Mouse (Mus musculus) midbrain, embryonic 16.5 days (tissue): ENCODE results near the gene Dhrs11. TPM values are rescaled to one million over a fixed set of nuclear protein-coding genes. Genes with fewer than 3 reads are reported as not detected.

Experiments used
- ATAC-seq: fragments of 200-750 bp; cut with Nextera tagmentation; 2 replicates; pipeline ENCODE4 v1.8.0; 2017; ENCODE audit warnings: moderate TSS enrichment
- H3K27ac ChIP-seq: fragments of 300-500 bp; sonication (generic); 2 replicates; pipeline ENCODE4 v1.5.1; 2014; ENCODE audit warnings: mild to moderate bottlenecking, low read length, mixed read lengths
- H3K27me3 ChIP-seq: fragments of 300-500 bp; sonication (generic); 2 replicates; pipeline ENCODE4 v1.6.1; 2014; ENCODE audit warnings: low read depth, low read length, mixed read lengths; ENCODE audit not compliant: control insufficient read depth, insufficient read depth
- H3K36me3 ChIP-seq: fragments of 300-500 bp; sonication (generic); 2 replicates; pipeline ENCODE4 v1.6.1; 2014; ENCODE audit warnings: mild to moderate bottlenecking, low read length, moderate library complexity, mixed read lengths; ENCODE audit not compliant: control insufficient read depth, insufficient read depth
- H3K4me1 ChIP-seq: fragments of 300-500 bp; sonication (generic); 2 replicates; pipeline ENCODE4 v1.6.1; 2014; ENCODE audit warnings: mild to moderate bottlenecking, low read length, mixed read lengths; ENCODE audit not compliant: control insufficient read depth, insufficient read depth
- H3K4me2 ChIP-seq: fragments of 300-500 bp; sonication (generic); 2 replicates; pipeline ENCODE4 v1.6.1; 2014; ENCODE audit warnings: mild to moderate bottlenecking, low read length, mixed read lengths
- H3K4me3 ChIP-seq: fragments of 300-500 bp; sonication (generic); 2 replicates; pipeline ENCODE4 v1.5.1; 2014; ENCODE audit warnings: low read depth, mild to moderate bottlenecking, low read length, moderate library complexity, mixed read lengths
- H3K9ac ChIP-seq: fragments of 300-500 bp; sonication (generic); 2 replicates; pipeline ENCODE4 v1.6.1; 2014; ENCODE audit warnings: low read depth, low read length, mixed read lengths
- H3K9me3 ChIP-seq: fragments of 300-500 bp; sonication (generic); replicated peaks from 2 replicates; pipeline ENCODE4 v1.6.1; 2014; ENCODE audit warnings: mild to moderate bottlenecking, low read length, mixed read lengths; ENCODE audit not compliant: control insufficient read depth, poor library complexity, severe bottlenecking
- WGBS: fragments of 180-500 bp; shearing (Covaris S2); extraction: QIAGEN DNeasy Blood & Tissue Kit; methylation state at CpG from one replicate; pipeline ENCODE4 v1.1.7; 2014; 5-methylcytosine and 5-hydroxymethylcytosine counted together
- polyA plus RNA-seq: library from polyadenylated mRNA; unstranded; fragments of >200 nt; fragmentation: Nextera tagmentation; extraction: Ambion mirVana; gene quantifications from 2 replicates; pipeline ENCODE4 v1.2.1, GENCODE M21; 2015

Dhrs11 gene
- polyA plus RNA-seq, 1 experiment from 2014 or later: 9.0 TPM

GRCm38 (mm10) chr11:84813724-84814510 lies 14.9 kb downstream of the Dhrs11 start:
- Histone ChIP-seq H3K27ac (no peak overlapping the region), H3K4me2 (no peak overlapping the region), H3K4me3 (no peak overlapping the region), H3K9me3 (no peaks in the 10 kb centered on the region), H3K9ac (no peak overlapping the region), H3K27me3 (no peaks in the 10 kb centered on the region), H3K36me3 (no peaks in the 10 kb centered on the region), H3K4me1 (no peaks in the 10 kb centered on the region)
- ATAC-seq: 0 out of 2 replicates have a peak, but pooled peaks have one; percentile 43
- WGBS: 56% methylated on average over 13 of the region's 13 CpGs

GRCm38 (mm10) chr11:84804373-84804772 lies 24.4 kb downstream of the Dhrs11 start:
- no peak overlapping the region for H3K27ac ChIP-seq
- no peak overlapping the region for H3K9ac ChIP-seq
- ATAC-seq: no peak
- H3K36me3 ChIP-seq: no peaks in the 10 kb centered on the region
- H3K4me1 ChIP-seq: no peaks in the 10 kb centered on the region
- H3K4me3 ChIP-seq: no peak overlapping the region
- H3K27me3 ChIP-seq: no peaks in the 10 kb centered on the region; the same call in 1 of the 2 replicates
- 94% methylated on average over 4 of the region's 4 CpGs for WGBS
- H3K4me2 ChIP-seq: no peak overlapping the region
- no peaks in the 10 kb centered on the region for H3K9me3 ChIP-seq

- Histone ChIP-seq H3K9ac (no peak overlapping the region), H3K4me2 (no peak overlapping the region), H3K27ac (no peak overlapping the region), H3K4me1 (peaks cover 4% of the 10 kb centered on the region; the same call in 1 of the 2 replicates), H3K36me3 (no peaks in the 10 kb centered on the region), H3K9me3 (no peaks in the 10 kb centered on the region), H3K4me3 (no peak overlapping the region), H3K27me3 (no peaks in the 10 kb centered on the region; the same call in 1 of the 2 replicates)
- 17% methylated on average over 21 of the region's 21 CpGs for WGBS
- peak; percentile 55; the same call in 1 of the 2 replicates for ATAC-seq
Observed at GRCm38 (mm10) chr11:84797627-84798353, 31.0 kb downstream of the Dhrs11 start.

GRCm38 (mm10) chr11:84797026-84797425 lies 31.8 kb downstream of the Dhrs11 start:
- H3K9ac ChIP-seq: no peak overlapping the region
- no peak overlapping the region for H3K27ac ChIP-seq
- H3K27me3 ChIP-seq: no peaks in the 10 kb centered on the region
- H3K4me3 ChIP-seq: no peak overlapping the region
- H3K36me3 ChIP-seq: no peaks in the 10 kb centered on the region
- ATAC-seq: no peak
- no peak overlapping the region for H3K4me2 ChIP-seq
- no peaks in the 10 kb centered on the region for H3K9me3 ChIP-seq
- peaks cover 4% of the 10 kb centered on the region; the same call in 1 of the 2 replicates for H3K4me1 ChIP-seq
- WGBS: 25% methylated on average over 10 of the region's 10 CpGs

- H3K4me2 ChIP-seq: peak overlapping the region; percentile 59
- H3K9ac ChIP-seq: peak overlapping the region; percentile 63
- peak overlapping the region; percentile 27 for H3K4me3 ChIP-seq
- peaks cover 4% of the 10 kb centered on the region; the same call in 1 of the 2 replicates for H3K4me1 ChIP-seq
- peak; percentile 93 for ATAC-seq
- H3K27ac ChIP-seq: no peak overlapping the region; the same call in 1 of the 2 replicates
- 4% methylated on average over 17 of the region's 17 CpGs for WGBS
- H3K27me3 ChIP-seq: 0 out of 2 replicates have a peak, but pooled peaks cover 2% of the 10 kb centered on the region
- no peaks in the 10 kb centered on the region for H3K36me3 ChIP-seq
- no peaks in the 10 kb centered on the region for H3K9me3 ChIP-seq
Observed at GRCm38 (mm10) chr11:84794496-84795113, 34.2 kb downstream of the Dhrs11 start.

GRCm38 (mm10) chr11:84793545-84793944 lies 35.2 kb downstream of the Dhrs11 start:
- no peak for ATAC-seq
- H3K9me3 ChIP-seq: no peaks in the 10 kb centered on the region
- no peak overlapping the region for H3K4me3 ChIP-seq
- H3K36me3 ChIP-seq: no peaks in the 10 kb centered on the region
- peaks cover 4% of the 10 kb centered on the region; the same call in 1 of the 2 replicates for H3K4me1 ChIP-seq
- 0 out of 2 replicates have a peak, but pooled peaks cover 2% of the 10 kb centered on the region for H3K27me3 ChIP-seq
- no peak overlapping the region for H3K27ac ChIP-seq
- H3K4me2 ChIP-seq: no peak overlapping the region
- H3K9ac ChIP-seq: no peak overlapping the region

- Histone ChIP-seq H3K9ac (no peak overlapping the region), H3K27ac (no peak overlapping the region), H3K9me3 (no peaks in the 10 kb centered on the region), H3K4me2 (no peak overlapping the region), H3K4me1 (peaks cover 6% of the 10 kb centered on the region; the same call in 1 of the 2 replicates), H3K27me3 (0 out of 2 replicates have a peak, but pooled peaks cover 2% of the 10 kb centered on the region), H3K36me3 (no peaks in the 10 kb centered on the region), H3K4me3 (no peak overlapping the region)
- 43% methylated on average over 6 of the region's 6 CpGs for WGBS
- ATAC-seq: no peak
Observed at GRCm38 (mm10) chr11:84790383-84790782, 38.4 kb downstream of the Dhrs11 start.

- H3K36me3 ChIP-seq: no peaks in the 10 kb centered on the region
- no peaks in the 10 kb centered on the region for H3K9me3 ChIP-seq
- no peak overlapping the region for H3K27ac ChIP-seq
- no peaks in the 10 kb centered on the region for H3K27me3 ChIP-seq
- no peak overlapping the region for H3K4me3 ChIP-seq
- H3K4me1 ChIP-seq: peaks cover 17% of the 10 kb centered on the region
- 3% methylated on average over 19 of the region's 19 CpGs for WGBS
- 0 out of 2 replicates have a peak, but pooled peaks have one; percentile 32 for ATAC-seq
- no peak overlapping the region for H3K9ac ChIP-seq
- peak overlapping the region; percentile 29 for H3K4me2 ChIP-seq
Observed at GRCm38 (mm10) chr11:84780143-84780870, 48.5 kb downstream of the Dhrs11 start.
